Mouse (Mus musculus) urinary bladder, postnatal 10 days (tissue): ENCODE measurements around the gene Farp2.
"Not testable (repeated sequence)": the region's sequence is repeated elsewhere in the genome, so short reads cannot be mapped to it uniquely, and the experiment has no call there.

Experiments used
- DNase-seq: peaks from one replicate; pipeline ENCODE4 v3.0.0; 2022; ENCODE audit warnings: low spot score

Gene Farp2

GRCm38 (mm10) chr1:93511585-93512350, at the start of gene Farp2:
TSS of gene Farp2 (plus strand) at chr1:93512079.
- DNase-seq: peak; percentile 81

DNA sequence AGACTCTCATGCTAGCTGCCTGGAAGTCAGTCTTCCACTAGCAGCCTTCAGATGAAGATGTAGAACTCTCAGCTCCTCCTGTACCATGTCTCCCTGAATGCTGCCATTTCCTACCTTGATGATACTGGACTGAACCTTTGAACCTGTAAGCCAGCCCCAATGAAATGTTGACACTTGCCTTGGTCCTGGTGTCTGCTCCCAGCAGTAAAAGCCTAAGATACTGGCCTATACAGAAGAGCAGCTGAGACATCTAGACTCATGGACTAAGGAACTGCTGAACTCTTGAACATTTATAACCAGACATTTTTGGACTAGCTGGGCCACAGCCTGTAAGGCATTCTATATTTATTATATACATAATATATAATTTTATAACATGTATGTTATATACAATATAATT, 46.8 kb upstream of the Farp2 start:
- no peak for DNase-seq

DNA sequence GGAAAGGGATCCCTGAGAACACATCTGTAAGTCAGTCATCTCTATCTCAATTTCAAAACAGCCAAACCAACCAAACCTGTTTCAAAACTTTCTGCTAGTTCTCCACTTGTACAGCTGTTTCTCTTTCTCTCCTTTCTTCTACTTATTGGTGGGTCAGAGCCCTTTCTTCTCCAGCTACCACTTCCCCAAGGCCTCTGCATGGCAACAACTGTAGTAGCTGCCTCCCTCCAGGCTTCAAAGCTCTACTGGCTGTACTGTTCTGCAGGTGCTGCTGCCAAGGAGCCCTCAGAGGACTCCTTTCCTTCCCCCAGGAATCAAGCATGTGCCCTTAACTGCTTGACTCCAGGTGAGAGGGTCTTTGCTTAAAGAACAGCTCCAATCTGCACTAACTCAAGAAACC, 46.1 kb upstream of the Farp2 start:
- DNase-seq: no peak

GRCm38 (mm10) chr1:93468626-93469025, 43.3 kb upstream of the Farp2 start:
- DNase-seq: no peak

- no peak for DNase-seq
Measured at GRCm38 (mm10) chr1:93475694-93476093, 36.2 kb upstream of the Farp2 start.

DNA sequence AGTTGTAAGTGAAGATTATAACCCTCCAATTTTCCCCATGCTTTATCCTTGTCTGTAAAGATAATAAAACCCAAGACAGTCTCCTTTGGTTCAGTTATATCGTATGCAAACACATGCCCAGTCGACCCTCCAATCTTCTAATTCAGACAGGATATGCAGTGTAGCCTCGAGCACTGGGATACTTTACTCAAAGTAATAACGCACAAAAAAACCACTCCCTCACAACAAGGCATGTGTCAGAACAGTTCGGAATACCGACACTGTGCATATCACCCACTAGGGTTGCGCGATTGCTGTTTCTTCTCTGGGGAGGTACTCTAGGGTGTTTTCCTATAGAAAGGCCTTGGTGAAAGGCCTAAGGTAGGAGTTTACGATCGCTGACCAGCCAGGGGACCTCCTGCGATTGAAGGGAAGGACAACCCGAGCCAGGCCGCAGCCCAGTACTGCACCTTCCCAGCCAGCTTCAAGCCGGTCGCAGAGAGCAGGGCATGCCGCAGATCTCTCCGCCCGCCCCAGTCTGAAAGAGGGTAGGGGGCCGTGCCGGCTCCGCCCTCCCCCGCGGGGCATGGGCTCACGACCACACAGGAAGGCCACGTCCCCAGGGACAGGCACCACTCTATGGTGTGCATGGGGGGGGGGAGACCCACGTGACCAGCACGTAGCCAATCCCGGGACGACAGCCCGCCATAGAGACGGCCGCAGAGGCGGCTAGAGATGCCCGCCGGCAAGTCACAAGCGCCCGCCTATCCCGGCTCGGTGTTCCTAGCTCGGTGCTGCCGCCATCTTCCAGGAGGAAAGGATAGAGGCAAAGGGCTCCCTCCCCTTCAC, 33.9 kb upstream of the Farp2 start:
- DNase-seq: peak; percentile 91

DNA sequence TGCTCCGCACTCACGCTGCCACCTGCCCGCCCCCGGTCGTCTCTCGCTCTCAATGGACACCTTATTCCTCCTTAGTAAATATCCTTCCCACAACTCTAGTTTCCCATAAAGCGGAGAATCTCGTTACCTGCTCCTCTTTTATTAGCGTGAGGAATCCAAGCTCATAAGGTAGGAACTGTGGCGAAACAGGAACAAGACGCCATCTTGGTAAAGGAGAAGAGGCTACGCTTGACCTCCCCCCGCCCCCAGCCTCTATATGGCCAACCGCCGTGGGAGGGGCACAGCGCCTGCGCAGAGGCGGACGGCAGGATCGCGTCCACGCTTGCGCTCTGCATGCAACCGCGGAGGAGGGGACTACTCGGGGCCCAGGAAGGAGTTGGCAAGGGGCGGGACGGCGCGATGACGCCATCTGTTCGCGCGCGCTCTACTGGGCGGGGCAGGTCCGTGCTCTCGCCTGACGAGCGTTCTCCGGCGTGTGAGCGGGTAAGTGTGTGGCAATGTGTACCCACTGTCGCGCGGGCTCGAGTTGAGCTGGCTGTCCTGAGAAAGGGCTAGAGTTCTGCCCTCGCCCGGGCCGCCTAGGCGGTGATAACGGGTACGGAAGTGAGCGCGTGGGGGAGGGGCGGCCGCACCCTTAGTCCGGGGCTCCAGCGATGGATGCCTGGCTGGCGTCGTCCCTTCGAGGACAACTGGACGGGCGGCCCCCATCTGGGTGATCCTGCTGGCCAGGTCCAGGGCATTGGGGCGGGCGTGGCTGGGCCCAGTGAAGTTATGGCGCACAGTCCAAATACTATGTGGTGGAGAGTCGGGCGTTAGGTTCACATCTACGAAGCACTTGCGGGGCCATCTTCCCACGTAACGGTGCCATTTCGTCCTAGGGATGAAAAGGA, 33.0 kb upstream of the Farp2 start, which contains the start of gene Hdlbp:
Gene Hdlbp, minus strand, starts transcription at position 230 of the 890 bp plus-strand sequence.
- DNase-seq: peak; percentile 96

DNA sequence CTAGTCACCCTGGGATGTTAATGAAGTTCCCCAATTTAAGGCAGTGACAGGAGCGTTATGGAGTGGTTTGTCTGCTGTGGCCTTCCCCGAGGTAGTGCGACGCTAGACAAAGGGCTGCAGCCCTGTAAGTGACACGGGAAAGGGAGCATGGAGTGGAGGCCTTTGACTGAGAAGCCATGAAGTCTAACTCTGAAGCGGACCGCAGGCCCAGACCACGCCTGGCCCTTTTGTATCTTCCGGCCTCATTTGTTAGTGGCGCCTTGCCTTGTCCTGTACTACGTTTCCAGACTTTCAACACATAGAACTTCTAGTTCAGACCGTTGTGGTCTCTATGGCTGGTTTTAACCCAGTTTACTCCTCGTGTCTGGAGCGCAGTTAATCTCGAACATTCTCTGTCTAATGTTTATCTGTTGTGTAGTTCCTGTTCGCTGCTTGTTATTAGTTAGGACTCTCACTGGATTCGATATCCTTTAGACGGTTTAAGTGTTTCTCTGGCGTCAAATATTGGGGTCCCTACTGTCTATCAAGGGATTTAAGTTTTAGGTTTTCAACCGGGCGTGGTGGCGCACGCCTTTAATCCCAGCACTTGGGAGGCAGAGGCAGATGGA, 32.3 kb upstream of the Farp2 start:
- DNase-seq: no peak

GRCm38 (mm10) chr1:93486302-93486701, 25.6 kb upstream of the Farp2 start:
- not testable (repeated sequence) for DNase-seq

DNA sequence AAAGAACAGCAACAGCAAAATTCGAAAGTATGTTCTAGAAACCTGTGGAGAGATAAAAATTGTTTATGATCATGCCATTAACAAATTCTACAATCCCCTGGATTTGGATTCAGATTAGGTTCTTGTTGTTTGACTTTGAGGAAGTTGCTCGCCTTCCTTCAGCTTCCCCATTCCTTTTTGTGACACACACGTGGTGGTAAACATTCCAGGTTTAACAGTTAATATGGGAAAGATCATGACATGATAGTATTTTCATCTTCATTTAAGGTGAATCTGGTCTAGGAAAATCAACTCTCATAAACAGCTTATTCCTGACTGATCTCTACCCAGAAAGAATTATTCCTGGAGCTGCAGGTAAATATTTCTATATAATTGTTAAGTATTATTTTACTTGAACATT, 16.6 kb upstream of the Farp2 start:
- no peak for DNase-seq

- DNase-seq: no peak
Measured at GRCm38 (mm10) chr1:93506944-93507676, 4.8 kb upstream of the Farp2 start.

GRCm38 (mm10) chr1:93508576-93508975, 3.3 kb upstream of the Farp2 start:
- DNase-seq: not testable (repeated sequence)

- DNase-seq: no peak
Measured at GRCm38 (mm10) chr1:93512351-93512690, 442 bp downstream of the Farp2 start.

DNA sequence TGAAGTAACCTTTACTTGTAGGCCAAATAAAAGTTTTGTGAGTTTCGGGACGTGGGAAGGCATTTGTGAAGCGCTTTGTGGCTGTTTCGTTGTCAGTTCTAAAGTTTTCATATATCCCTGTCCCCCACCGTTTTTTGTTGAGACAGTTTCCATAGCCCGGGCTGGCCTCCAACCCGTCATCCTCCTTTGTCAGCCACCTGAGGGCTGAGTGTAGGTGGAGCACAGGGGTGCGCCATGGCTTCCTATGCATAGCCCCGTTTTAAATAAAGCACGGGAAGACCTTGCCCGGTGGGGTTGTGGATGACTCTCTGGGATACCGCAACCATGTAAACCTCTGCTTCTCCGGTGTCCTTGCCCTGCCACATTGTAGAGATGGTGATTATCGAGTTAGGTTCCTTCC, 1.3 kb downstream of the Farp2 start:
- no peak for DNase-seq

DNA sequence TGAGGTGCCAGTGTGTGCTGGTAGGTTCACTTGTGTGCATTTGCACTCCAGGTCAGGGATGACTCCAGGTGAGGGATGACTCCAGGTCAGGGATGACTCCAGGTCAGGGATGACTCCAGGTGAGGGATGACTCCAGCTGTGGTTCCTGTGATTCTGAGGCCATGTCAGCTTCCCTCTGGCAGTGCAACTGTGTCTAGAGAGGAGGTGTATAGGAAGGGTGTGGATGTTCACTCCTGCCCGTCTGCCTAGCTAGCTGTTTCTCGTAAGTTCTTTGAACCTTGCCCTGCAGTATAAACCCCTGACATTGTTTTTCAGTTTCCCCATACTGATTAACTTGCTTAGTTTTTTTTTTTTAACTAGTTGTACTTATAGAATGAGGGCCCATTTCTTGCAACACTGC, 9.6 kb downstream of the Farp2 start:
- no peak for DNase-seq

DNA sequence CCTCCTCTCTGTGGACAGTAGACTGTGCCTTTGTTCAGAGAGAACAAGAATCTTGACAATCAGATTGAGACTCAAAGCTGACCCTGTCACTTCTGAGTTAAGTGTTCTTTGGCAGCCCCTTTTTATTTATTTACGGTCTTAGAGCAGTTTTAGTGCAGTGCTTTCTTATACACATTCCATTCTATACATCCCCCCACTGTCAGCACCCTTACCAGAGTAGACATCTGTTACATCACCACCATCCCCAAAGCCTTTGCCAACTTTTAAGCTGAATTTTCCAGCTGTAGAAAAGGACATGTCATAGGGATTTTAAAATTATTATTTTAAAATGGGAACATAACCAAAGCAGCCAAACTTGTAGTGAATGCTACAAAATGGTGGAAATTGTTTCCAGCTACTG, 10.4 kb downstream of the Farp2 start:
- no peak for DNase-seq

GRCm38 (mm10) chr1:93529801-93530200, 17.9 kb downstream of the Farp2 start:
- DNase-seq: no peak

DNA sequence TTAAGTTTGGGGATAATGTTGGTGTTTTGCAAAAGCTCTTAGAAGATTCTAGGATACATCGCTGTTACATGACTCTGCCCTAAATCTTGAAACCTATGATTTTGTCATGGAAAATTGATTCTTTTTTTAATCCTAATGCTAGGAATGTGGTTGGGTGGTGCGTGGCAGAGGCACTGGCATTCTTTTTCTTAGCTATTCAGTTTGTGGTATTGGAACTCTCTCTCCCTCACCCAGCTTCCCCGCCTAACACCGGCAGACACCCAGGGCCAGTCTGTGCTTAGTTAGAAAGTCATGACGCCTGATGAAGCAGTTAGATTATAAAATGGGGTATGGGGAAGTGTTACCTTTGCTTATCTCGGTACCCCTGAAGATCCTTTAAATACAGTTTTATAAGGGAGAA, 25.3 kb downstream of the Farp2 start:
- DNase-seq: no peak

GRCm38 (mm10) chr1:93543196-93543595, 31.3 kb downstream of the Farp2 start:
- DNase-seq: no peak

GRCm38 (mm10) chr1:93547286-93547685, 35.4 kb downstream of the Farp2 start:
- no peak for DNase-seq

DNA sequence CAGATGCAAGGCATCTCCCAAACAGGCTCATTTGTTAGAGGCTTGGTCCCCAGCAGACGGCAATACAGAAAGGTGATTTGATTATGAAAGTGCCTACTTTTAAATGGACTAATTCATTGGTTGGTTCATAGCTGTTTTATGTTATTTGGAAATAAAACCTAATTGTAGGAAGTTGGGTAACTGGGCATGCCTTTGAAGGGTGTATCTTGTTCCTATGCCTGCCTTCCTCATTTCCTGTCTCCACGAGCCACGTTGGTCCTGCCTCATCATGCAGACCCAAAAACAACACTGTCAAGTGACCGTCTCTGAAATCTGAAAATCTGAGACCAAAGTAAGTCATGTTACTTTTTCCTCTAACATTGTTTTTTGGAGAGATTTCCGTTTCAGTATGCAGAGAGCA, 39.5 kb downstream of the Farp2 start:
- DNase-seq: no peak
